Mouse (Mus musculus): ENCODE measurements around the gene Olfr1423. TPM values are rescaled to one million over a fixed set of nuclear protein-coding genes. Genes with fewer than 3 reads are reported as not detected.

The Olfr1423 gene
- polyA plus RNA-seq, 1 experiment from 2014 or later: not detected

GRCm38 (mm10) chr19:12002791-12003190 is 38.3 kb downstream of the Olfr1423 start:
- H3K4me2 ChIP-seq: peak overlapping the region; percentile 53
- H3K9ac ChIP-seq (ENCODE audit: low read depth, low read length): 0 out of 2 replicates have a peak overlapping the region, but pooled peaks have one; percentile 16
- no peak for ATAC-seq (replicated peaks; ENCODE audit: insufficient number of reproducible peaks, low FRiP score, low TSS enrichment)
- H3K9me3 ChIP-seq (replicated peaks; ENCODE audit: control insufficient read depth, low read length): no peaks in the 10 kb centered on the region
- 43% methylated on average over 14 of the region's 14 CpGs for WGBS (ENCODE audit: insufficient replicate concordance)
- no peak overlapping the region for H3K27ac ChIP-seq (ENCODE audit: low read depth, low read length)
- H3K36me3 ChIP-seq (ENCODE audit: control insufficient read depth, insufficient read depth, low read length): no peaks in the 10 kb centered on the region
- H3K27me3 ChIP-seq (ENCODE audit: control insufficient read depth, insufficient read depth, low read length): no peaks in the 10 kb centered on the region
- H3K4me3 ChIP-seq (ENCODE audit: low read depth, low read length): peak overlapping the region; percentile 16; the same call in 1 of the 2 replicates
- peaks cover 2% of the 10 kb centered on the region for H3K4me1 ChIP-seq (ENCODE audit: control insufficient read depth, insufficient read depth, low read length)

GRCm38 (mm10) chr19:12002125-12002524 is 39.0 kb downstream of the Olfr1423 start:
- Histone ChIP-seq H3K4me1 (ENCODE audit: control insufficient read depth, insufficient read depth, low read length) (no peaks in the 10 kb centered on the region; the same call in none of the 2 replicates), H3K27me3 (ENCODE audit: control insufficient read depth, insufficient read depth, low read length) (no peaks in the 10 kb centered on the region), H3K9me3 (replicated peaks; ENCODE audit: control insufficient read depth, low read length) (no peaks in the 10 kb centered on the region), H3K27ac (ENCODE audit: low read depth, low read length) (no peak overlapping the region), H3K4me3 (ENCODE audit: low read depth, low read length) (peak overlapping the region; percentile 16; the same call in 1 of the 2 replicates), H3K36me3 (ENCODE audit: control insufficient read depth, insufficient read depth, low read length) (no peaks in the 10 kb centered on the region), H3K4me2 (peak overlapping the region; percentile 53), H3K9ac (ENCODE audit: low read depth, low read length) (0 out of 2 replicates have a peak overlapping the region, but pooled peaks have one; percentile 16)
- WGBS (ENCODE audit: insufficient replicate concordance): 4% methylated on average over 11 of the region's 11 CpGs
- peak; percentile 44; the same call in 1 of the 2 replicates for ATAC-seq (replicated peaks; ENCODE audit: insufficient number of reproducible peaks, low FRiP score, low TSS enrichment)

- H3K4me1 ChIP-seq (ENCODE audit: control insufficient read depth, insufficient read depth, low read length): no peaks in the 10 kb centered on the region; the same call in none of the 2 replicates
- H3K9me3 ChIP-seq (replicated peaks; ENCODE audit: control insufficient read depth, low read length): no peaks in the 10 kb centered on the region
- WGBS (ENCODE audit: insufficient replicate concordance): 21% methylated on average over 3 of the region's 3 CpGs
- no peak overlapping the region for H3K27ac ChIP-seq (ENCODE audit: low read depth, low read length)
- no peak overlapping the region for H3K4me2 ChIP-seq
- no peak for ATAC-seq (replicated peaks; ENCODE audit: insufficient number of reproducible peaks, low FRiP score, low TSS enrichment)
- H3K27me3 ChIP-seq (ENCODE audit: control insufficient read depth, insufficient read depth, low read length): no peaks in the 10 kb centered on the region
- H3K36me3 ChIP-seq (ENCODE audit: control insufficient read depth, insufficient read depth, low read length): no peaks in the 10 kb centered on the region
- no peak overlapping the region for H3K9ac ChIP-seq (ENCODE audit: low read depth, low read length)
- H3K4me3 ChIP-seq (ENCODE audit: low read depth, low read length): no peak overlapping the region
Observed at GRCm38 (mm10) chr19:12001686-12002085, 39.4 kb downstream of the Olfr1423 start.

- Histone ChIP-seq H3K27ac (ENCODE audit: low read depth, low read length) (no peak overlapping the region), H3K36me3 (ENCODE audit: control insufficient read depth, insufficient read depth, low read length) (peaks cover 21% of the 10 kb centered on the region), H3K27me3 (ENCODE audit: control insufficient read depth, insufficient read depth, low read length) (no peaks in the 10 kb centered on the region), H3K4me2 (no peak overlapping the region), H3K9me3 (replicated peaks; ENCODE audit: control insufficient read depth, low read length) (no peaks in the 10 kb centered on the region), H3K4me3 (ENCODE audit: low read depth, low read length) (no peak overlapping the region), H3K4me1 (ENCODE audit: control insufficient read depth, insufficient read depth, low read length) (peaks cover 3% of the 10 kb centered on the region; the same call in 1 of the 2 replicates), H3K9ac (ENCODE audit: low read depth, low read length) (no peak overlapping the region)
- ATAC-seq (replicated peaks; ENCODE audit: insufficient number of reproducible peaks, low FRiP score, low TSS enrichment): no peak
- 52% methylated on average over 2 of the region's 2 CpGs for WGBS (ENCODE audit: insufficient replicate concordance)
Observed at GRCm38 (mm10) chr19:11995722-11996448, 45.2 kb downstream of the Olfr1423 start.

- Histone ChIP-seq H3K9me3 (replicated peaks; ENCODE audit: control insufficient read depth, low read length) (no peaks in the 10 kb centered on the region), H3K9ac (ENCODE audit: low read depth, low read length) (no peak overlapping the region), H3K27ac (ENCODE audit: low read depth, low read length) (no peak overlapping the region), H3K4me2 (no peak overlapping the region), H3K36me3 (ENCODE audit: control insufficient read depth, insufficient read depth, low read length) (peaks cover 27% of the 10 kb centered on the region), H3K4me3 (ENCODE audit: low read depth, low read length) (no peak overlapping the region), H3K27me3 (ENCODE audit: control insufficient read depth, insufficient read depth, low read length) (no peaks in the 10 kb centered on the region), H3K4me1 (ENCODE audit: control insufficient read depth, insufficient read depth, low read length) (peaks cover 3% of the 10 kb centered on the region; the same call in 1 of the 2 replicates)
- ATAC-seq (replicated peaks; ENCODE audit: insufficient number of reproducible peaks, low FRiP score, low TSS enrichment): no peak
- 90% methylated on average over 6 of the region's 6 CpGs for WGBS (ENCODE audit: insufficient replicate concordance)
Observed at GRCm38 (mm10) chr19:11994703-11995431, 46.2 kb downstream of the Olfr1423 start.

GRCm38 (mm10) chr19:11992441-11993029 is 48.6 kb downstream of the Olfr1423 start:
- no peaks in the 10 kb centered on the region for H3K27me3 ChIP-seq (ENCODE audit: control insufficient read depth, insufficient read depth, low read length)
- ATAC-seq (replicated peaks; ENCODE audit: insufficient number of reproducible peaks, low FRiP score, low TSS enrichment): no peak
- H3K4me1 ChIP-seq (ENCODE audit: control insufficient read depth, insufficient read depth, low read length): peaks cover 3% of the 10 kb centered on the region; the same call in 1 of the 2 replicates
- H3K9ac ChIP-seq (ENCODE audit: low read depth, low read length): no peak overlapping the region
- H3K27ac ChIP-seq (ENCODE audit: low read depth, low read length): no peak overlapping the region
- 84% methylated on average over 10 of the region's 10 CpGs for WGBS (ENCODE audit: insufficient replicate concordance)
- H3K4me3 ChIP-seq (ENCODE audit: low read depth, low read length): no peak overlapping the region
- peaks cover 35% of the 10 kb centered on the region for H3K36me3 ChIP-seq (ENCODE audit: control insufficient read depth, insufficient read depth, low read length)
- no peaks in the 10 kb centered on the region for H3K9me3 ChIP-seq (replicated peaks; ENCODE audit: control insufficient read depth, low read length)
- no peak overlapping the region for H3K4me2 ChIP-seq

- no peak overlapping the region for H3K9ac ChIP-seq (ENCODE audit: low read depth, low read length)
- no peak for ATAC-seq (replicated peaks; ENCODE audit: insufficient number of reproducible peaks, low FRiP score, low TSS enrichment)
Observed at GRCm38 (mm10) chr19:11992034-11992433, 49.1 kb downstream of the Olfr1423 start.

GRCm38 (mm10) chr19:11989334-11989733 is 51.8 kb downstream of the Olfr1423 start:
- Histone ChIP-seq H3K9ac (ENCODE audit: low read depth, low read length) (no peak overlapping the region), H3K4me1 (ENCODE audit: control insufficient read depth, insufficient read depth, low read length) (no peaks in the 10 kb centered on the region), H3K27ac (ENCODE audit: low read depth, low read length) (no peak overlapping the region), H3K27me3 (ENCODE audit: control insufficient read depth, insufficient read depth, low read length) (no peaks in the 10 kb centered on the region), H3K4me3 (ENCODE audit: low read depth, low read length) (no peak overlapping the region), H3K9me3 (replicated peaks; ENCODE audit: control insufficient read depth, low read length) (no peaks in the 10 kb centered on the region), H3K36me3 (ENCODE audit: control insufficient read depth, insufficient read depth, low read length) (peaks cover 41% of the 10 kb centered on the region), H3K4me2 (no peak overlapping the region)
- 95% methylated on average over 7 of the region's 7 CpGs for WGBS (ENCODE audit: insufficient replicate concordance)
- no peak for ATAC-seq (replicated peaks; ENCODE audit: insufficient number of reproducible peaks, low FRiP score, low TSS enrichment)

More at GRCm38 (mm10) chr19:11992034-11992433, 49.1 kb downstream of the Olfr1423 start:
- peaks cover 3% of the 10 kb centered on the region; the same call in 1 of the 2 replicates for H3K4me1 ChIP-seq (ENCODE audit: control insufficient read depth, insufficient read depth, low read length)
- H3K4me3 ChIP-seq (ENCODE audit: low read depth, low read length): no peak overlapping the region
- H3K27me3 ChIP-seq (ENCODE audit: control insufficient read depth, insufficient read depth, low read length): no peaks in the 10 kb centered on the region
- H3K36me3 ChIP-seq (ENCODE audit: control insufficient read depth, insufficient read depth, low read length): peaks cover 38% of the 10 kb centered on the region
- 91% methylated on average over 9 of the region's 9 CpGs for WGBS (ENCODE audit: insufficient replicate concordance)
- no peak overlapping the region for H3K27ac ChIP-seq (ENCODE audit: low read depth, low read length)
- H3K4me2 ChIP-seq: no peak overlapping the region
- no peaks in the 10 kb centered on the region for H3K9me3 ChIP-seq (replicated peaks; ENCODE audit: control insufficient read depth, low read length)
